Mouse (Mus musculus) C2C12 (cell line): Measurements from ENCODE around the gene Ngf. TPM values are rescaled to one million over a fixed set of nuclear protein-coding genes. Genes with fewer than 3 reads are reported as not detected.

ENCODE experiments used
- H3K27me3 ChIP-seq: one replicate; pipeline ENCODE4 v1.6.1; 2011; ENCODE audit not compliant: control insufficient read depth, insufficient read depth, insufficient read length
- H3K36me3 ChIP-seq: one replicate; pipeline ENCODE4 v1.6.1; 2011; ENCODE audit not compliant: control insufficient read depth, insufficient read depth
- H3K4me3 ChIP-seq: one replicate; pipeline ENCODE4 v1.5.1; 2011; ENCODE audit warnings: mild to moderate bottlenecking, control low read depth; ENCODE audit not compliant: poor library complexity, insufficient read depth, severe bottlenecking
- H3K79me2 ChIP-seq: one replicate; pipeline ENCODE4 v1.6.1; 2011; ENCODE audit not compliant: control insufficient read depth, insufficient read depth
- H3K79me3 ChIP-seq: one replicate; pipeline ENCODE4 v1.6.1; 2011; ENCODE audit warnings: low read depth, control low read depth
- H3ac ChIP-seq: one replicate; pipeline ENCODE3; 2011; ENCODE audit warnings: low read depth; ENCODE audit not compliant: control insufficient read depth, insufficient read length
- CEBPB ChIP-seq: IDR thresholded peaks from one replicate; pipeline ENCODE4 v1.6.1; 2011; ENCODE audit warnings: low read depth, mild to moderate bottlenecking, control low read depth, moderate library complexity
- CTCF ChIP-seq: IDR thresholded peaks from one replicate; pipeline ENCODE4 v1.5.1; 2011; ENCODE audit not compliant: control insufficient read depth, insufficient read depth, insufficient read length
- FOSL1 ChIP-seq: IDR thresholded peaks from one replicate; pipeline ENCODE4 v1.8.0; 2011; ENCODE audit warnings: mild to moderate bottlenecking, low read length; ENCODE audit not compliant: poor library complexity, insufficient read depth, severe bottlenecking
- MAX ChIP-seq: IDR thresholded peaks from one replicate; pipeline ENCODE4 v1.6.1; 2011; ENCODE audit warnings: mild to moderate bottlenecking, control low read depth
- MYOD1 ChIP-seq: IDR thresholded peaks from one replicate; pipeline ENCODE4 v1.6.1; 2011; ENCODE audit warnings: low read depth; ENCODE audit not compliant: control insufficient read depth, insufficient read length
- MYOG ChIP-seq: IDR thresholded peaks from one replicate; pipeline ENCODE4 v1.6.1; 2011; ENCODE audit not compliant: control insufficient read depth, insufficient read length; ENCODE audit errors: extremely low read depth
- USF1 ChIP-seq: IDR thresholded peaks from one replicate; pipeline ENCODE4 v1.6.1; 2011; ENCODE audit warnings: low read depth, mild to moderate bottlenecking, control low read depth, moderate library complexity
- polyA plus RNA-seq: library from polyadenylated mRNA; unstranded; fragments of >200 nt; fragmentation: generic; extraction: Trizol; gene quantifications from one replicate; pipeline ENCODE4 v1.2.1, GENCODE M21; 2012; ENCODE audit warnings: missing spikeins

The Ngf gene
- polyA plus RNA-seq, 1 experiment, result 115 TPM

DNA sequence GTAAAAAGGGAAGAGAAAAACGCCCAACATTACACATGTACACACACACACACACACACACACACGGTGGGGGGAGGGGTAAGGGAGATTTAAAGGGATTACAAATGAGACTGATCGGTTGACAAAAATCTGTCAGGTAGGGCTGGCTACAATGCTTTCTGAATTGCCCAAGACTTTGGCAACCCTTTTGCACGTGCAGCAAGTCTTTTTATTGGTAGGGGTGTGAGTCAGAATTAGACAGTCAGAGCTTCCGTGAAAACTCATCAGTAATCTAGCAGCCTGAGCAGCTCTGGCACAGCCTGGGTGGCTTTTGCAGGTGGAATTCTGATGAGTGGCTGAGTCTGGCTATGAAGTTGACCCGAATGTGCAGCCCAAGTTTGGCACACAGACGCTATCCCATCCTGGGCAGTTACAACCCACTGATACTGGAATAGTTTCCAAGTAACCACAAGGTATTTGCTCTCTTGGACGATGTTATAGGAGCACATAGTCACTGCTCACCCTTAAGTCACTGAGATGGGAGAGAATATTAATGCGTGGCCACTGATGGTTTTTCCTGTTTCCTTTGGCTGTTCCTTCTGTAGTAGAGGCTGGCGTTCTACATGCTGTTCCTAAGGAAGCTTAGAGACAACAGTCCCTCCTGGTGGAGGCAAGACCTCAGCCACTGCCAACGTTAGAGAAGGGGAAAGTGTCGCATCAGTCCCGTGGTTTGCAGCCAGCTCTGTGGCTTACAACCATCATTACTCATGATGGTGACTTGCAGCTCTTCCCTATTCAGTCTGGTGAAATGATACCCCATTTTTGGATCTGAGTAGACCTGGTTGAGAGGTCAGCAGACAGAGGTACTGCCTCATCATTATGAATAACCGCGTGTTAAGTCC is 4.8 kb downstream of the Ngf start:
- no peak for TF ChIP-seq MYOD1
- TF ChIP-seq FOSL1, result no peak
- no peak for TF ChIP-seq MYOG
- TF ChIP-seq CTCF, result no peak
- peak; percentile 7 for TF ChIP-seq USF1
- TF ChIP-seq MAX, result peak; percentile 92
- TF ChIP-seq CEBPB, result peak; percentile 95
- peaks cover 97% of the 10 kb centered on the region for H3K79me2 ChIP-seq
- no peak overlapping the region for H3ac ChIP-seq
- H3K79me3 ChIP-seq, result peaks cover 87% of the 10 kb centered on the region
- no peaks in the 10 kb centered on the region for H3K27me3 ChIP-seq
- peaks cover 26% of the 10 kb centered on the region for H3K36me3 ChIP-seq
- H3K4me3 ChIP-seq, result no peak overlapping the region

DNA sequence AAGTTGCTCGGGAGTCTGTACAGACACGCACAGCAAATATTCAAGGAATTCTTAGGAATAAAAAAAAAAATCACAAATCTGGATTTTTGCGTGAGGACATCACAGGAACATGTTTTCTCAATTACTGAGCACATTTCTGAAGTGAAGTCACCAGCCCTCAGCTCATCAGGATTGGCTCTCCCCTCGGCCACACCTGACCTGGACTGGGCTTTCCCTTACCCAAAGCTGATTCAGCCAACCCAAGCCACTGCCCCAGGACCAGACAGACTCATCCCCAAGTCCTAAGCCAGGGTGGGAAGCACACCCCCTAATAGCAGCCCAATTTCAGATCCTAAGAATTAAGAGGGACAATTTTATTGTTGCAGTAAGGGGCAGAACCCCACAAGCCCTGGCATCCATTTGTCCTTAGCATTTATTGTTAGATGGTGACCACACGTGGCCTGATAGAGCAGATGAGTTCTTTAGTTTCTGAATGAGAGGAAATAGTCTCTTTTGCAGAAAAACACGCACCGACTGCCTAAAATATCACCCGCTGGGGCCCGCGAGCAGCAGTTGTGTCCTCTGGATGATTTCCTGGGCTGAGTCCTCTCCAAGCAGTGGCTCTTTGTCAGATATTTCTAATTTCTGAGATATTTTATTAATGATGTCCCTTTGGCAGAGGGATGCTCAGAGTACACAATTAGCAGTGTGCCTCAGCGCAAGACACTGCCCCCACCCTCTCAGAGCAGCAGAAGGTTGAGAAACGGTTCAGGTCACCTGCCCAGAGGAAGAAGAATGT is 8.4 kb downstream of the Ngf start:
- H3K79me3 ChIP-seq, result peaks cover 91% of the 10 kb centered on the region
- peaks cover 97% of the 10 kb centered on the region for H3K79me2 ChIP-seq
- TF ChIP-seq CEBPB (no peak), MYOG (no peak), FOSL1 (no peak), MYOD1 (no peak), CTCF (no peak)
- H3K4me3 ChIP-seq, result no peak overlapping the region
- no peaks in the 10 kb centered on the region for H3K27me3 ChIP-seq
- peaks cover 61% of the 10 kb centered on the region for H3K36me3 ChIP-seq
- no peak overlapping the region for H3ac ChIP-seq

DNA sequence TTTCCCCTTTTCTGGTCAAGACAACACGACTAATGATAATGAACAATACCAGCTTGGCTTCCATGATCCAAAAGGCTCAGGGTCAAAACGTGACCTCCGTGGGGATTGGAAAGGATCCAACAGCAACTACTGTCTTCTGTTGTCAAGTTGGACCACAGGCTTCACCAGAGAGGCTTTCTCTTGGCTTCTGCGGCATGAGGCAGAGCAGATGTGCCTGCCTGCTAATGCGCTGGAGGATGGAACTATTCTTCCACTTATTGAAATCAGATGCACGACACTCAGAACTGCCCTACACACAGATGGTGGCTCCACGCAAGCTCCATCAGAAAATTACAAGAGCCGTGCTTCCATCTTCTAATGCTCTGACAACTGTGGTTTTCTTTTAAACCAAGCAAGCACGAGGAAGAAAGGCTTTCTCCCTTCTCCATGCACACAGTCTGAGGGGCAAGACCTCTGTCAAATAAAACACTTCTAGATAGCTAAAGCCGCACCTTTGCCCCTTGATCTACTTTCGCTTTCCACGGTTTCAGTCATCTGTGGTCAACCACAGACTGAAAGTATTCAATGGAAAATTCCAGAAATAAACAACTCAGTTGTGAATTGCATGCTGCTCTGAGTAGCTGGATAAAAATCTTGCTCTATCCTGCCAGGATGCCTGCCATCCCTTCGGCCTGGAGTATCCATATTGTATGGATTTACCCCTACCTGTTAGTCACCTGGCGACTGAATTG is 20.8 kb downstream of the Ngf start:
- H3K4me3 ChIP-seq, result no peak overlapping the region
- TF ChIP-seq FOSL1 (no peak), MAX (no peak), CTCF (no peak), MYOG (no peak), USF1 (no peak), MYOD1 (no peak), CEBPB (no peak)

DNA sequence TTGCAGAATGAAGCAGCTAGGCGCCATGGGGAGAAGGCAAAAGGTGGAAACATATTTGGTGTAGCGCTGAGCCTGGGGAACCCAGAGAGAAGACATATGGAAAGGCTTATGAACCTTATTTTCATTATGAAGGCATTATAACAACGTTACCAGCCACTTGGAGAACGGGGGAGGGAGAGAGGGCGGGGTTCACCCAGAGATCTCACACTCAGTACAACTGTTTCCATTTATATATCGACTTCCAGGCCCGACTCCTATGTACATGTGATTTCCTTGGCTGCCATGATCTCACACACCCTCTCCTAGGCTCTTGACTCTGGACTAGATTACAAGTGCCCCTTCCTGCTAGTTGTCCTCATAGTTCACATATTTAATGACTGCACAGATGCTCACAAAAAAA is 28.4 kb downstream of the Ngf start:
- Histone ChIP-seq H3K79me2 (peaks cover 100% of the 10 kb centered on the region), H3K79me3 (peaks cover 99% of the 10 kb centered on the region), H3K4me3 (no peak overlapping the region), H3K27me3 (no peaks in the 10 kb centered on the region), H3ac (no peak overlapping the region), H3K36me3 (peaks cover 59% of the 10 kb centered on the region)
- TF ChIP-seq CEBPB (no peak), CTCF (no peak), MYOG (no peak), USF1 (no peak), MAX (no peak), FOSL1 (no peak), MYOD1 (no peak)

More for the DNA sequence above, 20.8 kb downstream of the Ngf start:
- no peak overlapping the region for H3ac ChIP-seq
- peaks cover 79% of the 10 kb centered on the region for H3K36me3 ChIP-seq
- H3K79me3 ChIP-seq, result peaks cover 93% of the 10 kb centered on the region
- H3K79me2 ChIP-seq, result peaks cover 100% of the 10 kb centered on the region
- no peaks in the 10 kb centered on the region for H3K27me3 ChIP-seq

DNA sequence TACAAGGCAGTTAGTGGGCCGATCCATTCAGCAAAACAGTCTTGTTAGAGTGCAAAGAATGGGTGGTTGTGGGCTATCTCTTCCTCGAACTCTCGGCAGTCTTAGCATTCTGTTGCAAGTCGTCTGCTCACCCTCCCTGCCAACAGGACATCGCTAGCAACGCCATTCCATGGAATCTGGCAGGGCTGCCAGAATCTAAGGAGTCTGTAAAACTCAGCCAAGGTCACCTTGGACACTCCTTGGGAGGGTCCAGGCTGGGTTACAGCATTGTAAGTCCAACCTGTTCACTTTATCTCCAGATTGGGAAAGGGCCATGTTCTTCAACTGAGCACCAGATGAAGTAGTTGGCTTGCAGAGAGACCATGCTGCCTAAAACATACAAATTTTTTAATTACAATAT is 29.2 kb downstream of the Ngf start:
- Histone ChIP-seq H3K36me3 (peaks cover 52% of the 10 kb centered on the region), H3K79me3 (peaks cover 99% of the 10 kb centered on the region), H3K79me2 (peaks cover 100% of the 10 kb centered on the region), H3ac (no peak overlapping the region), H3K4me3 (no peak overlapping the region), H3K27me3 (no peaks in the 10 kb centered on the region)
- TF ChIP-seq MYOG (no peak), MYOD1 (no peak), CTCF (no peak), CEBPB (no peak), FOSL1 (no peak), MAX (no peak), USF1 (no peak)
